Mouse (Mus musculus): ENCODE data around the gene Dst. TPM values are rescaled to one million over a fixed set of nuclear protein-coding genes. Genes with fewer than 3 reads are reported as not detected.

Dst gene
- polyA plus RNA-seq, 1 experiment from 2014 or later = 28.4 TPM

DNA sequence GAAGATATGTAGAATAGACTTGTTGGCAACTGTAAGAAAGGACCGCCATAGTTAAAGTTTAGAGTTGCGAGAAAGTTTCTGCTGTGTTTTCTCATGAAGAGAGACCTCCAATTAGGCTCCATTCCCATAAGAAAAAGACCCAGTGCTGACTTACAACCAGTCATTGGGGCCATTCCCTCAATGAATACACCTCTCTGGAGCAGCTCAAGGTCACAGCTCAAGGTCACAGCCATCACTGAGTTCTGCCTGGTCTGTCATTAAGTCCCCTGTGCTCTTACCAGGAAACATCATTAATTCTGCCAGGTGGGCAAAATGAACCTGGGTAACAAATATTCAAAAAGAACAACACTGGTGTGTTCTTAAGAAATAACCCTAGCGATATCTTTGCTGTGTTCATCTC lies 195.2 kb downstream of the Dst start:
- Histone ChIP-seq H3K27me3 (replicated peaks) (no peaks in the 10 kb centered on the region), H3K9ac (no peak overlapping the region), H3K27ac (ENCODE audit: poor library complexity, severe bottlenecking) (peak overlapping the region; percentile 78), H3K4me3 (no peak overlapping the region), H3K9me3 (replicated peaks) (peaks cover 6% of the 10 kb centered on the region; the same call in 1 of the 2 replicates), H3K4me2 (peak overlapping the region; percentile 57), H3K4me1 (replicated peaks) (peaks cover 35% of the 10 kb centered on the region), H3K36me3 (no peaks in the 10 kb centered on the region)
- WGBS = 73% methylated on average over 3 of the region's 3 CpGs
- ATAC-seq (ENCODE audit: insufficient number of reproducible peaks, low FRiP score) = no peak

DNA sequence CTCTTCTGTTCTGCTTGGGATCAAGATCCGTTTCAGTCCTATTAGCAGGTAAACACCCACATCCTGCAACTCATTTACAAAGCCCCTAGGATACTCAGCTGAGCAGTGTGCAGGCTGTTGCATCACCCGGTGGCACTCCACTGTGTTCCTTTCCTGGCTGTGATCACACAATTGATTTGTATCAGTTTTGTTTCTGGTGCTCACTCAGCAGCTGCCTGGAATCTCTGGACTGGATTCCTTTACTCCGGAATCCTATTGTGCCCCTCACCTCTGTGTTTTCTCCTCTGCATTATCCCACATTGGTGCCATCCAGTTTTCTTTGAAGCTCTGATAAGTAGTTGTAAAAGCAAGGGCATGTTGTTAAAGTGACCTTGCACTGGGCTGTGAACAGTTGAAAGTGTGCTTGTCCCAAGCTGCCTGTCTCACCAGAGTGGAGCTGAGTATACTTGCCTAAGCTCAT lies 195.7 kb downstream of the Dst start:
- Histone ChIP-seq H3K4me1 (replicated peaks) (peaks cover 41% of the 10 kb centered on the region), H3K9me3 (replicated peaks) (peaks cover 6% of the 10 kb centered on the region; the same call in 1 of the 2 replicates), H3K9ac (peak overlapping the region; percentile 25; the same call in 1 of the 2 replicates), H3K36me3 (no peaks in the 10 kb centered on the region), H3K27ac (ENCODE audit: poor library complexity, severe bottlenecking) (peak overlapping the region; percentile 78), H3K4me2 (peak overlapping the region; percentile 57), H3K27me3 (replicated peaks) (no peaks in the 10 kb centered on the region), H3K4me3 (no peak overlapping the region)
- 2% methylated on average over 3 of the region's 3 CpGs for WGBS
- ATAC-seq (ENCODE audit: insufficient number of reproducible peaks, low FRiP score) = peak; percentile 58; the same call in 1 of the 2 replicates

DNA sequence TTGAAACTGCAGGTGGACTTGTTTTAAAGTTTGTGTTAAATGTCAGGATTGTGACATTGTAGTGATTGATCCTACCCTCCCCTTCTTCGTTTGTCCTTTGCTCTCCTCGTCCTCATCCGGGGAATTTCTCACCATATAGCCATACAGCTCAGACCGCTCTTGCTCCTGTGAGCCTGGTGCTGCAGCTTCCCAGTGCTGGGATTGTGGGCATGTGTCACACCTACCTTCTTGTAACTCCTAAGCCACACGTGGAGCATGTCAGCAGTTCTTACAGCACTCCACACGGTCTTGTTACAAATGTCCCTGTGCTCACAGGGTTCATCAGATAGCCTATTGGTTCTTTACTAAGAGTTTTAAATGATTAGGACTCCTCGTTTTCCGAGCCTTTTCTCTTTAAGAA lies 196.8 kb downstream of the Dst start:
- Histone ChIP-seq H3K4me3 (no peak overlapping the region), H3K4me1 (replicated peaks) (peaks cover 49% of the 10 kb centered on the region), H3K36me3 (no peaks in the 10 kb centered on the region), H3K9ac (no peak overlapping the region), H3K27ac (ENCODE audit: poor library complexity, severe bottlenecking) (peak overlapping the region; percentile 68), H3K9me3 (replicated peaks) (peaks cover 6% of the 10 kb centered on the region; the same call in 1 of the 2 replicates), H3K27me3 (replicated peaks) (no peaks in the 10 kb centered on the region), H3K4me2 (peak overlapping the region; percentile 22)
- ATAC-seq (ENCODE audit: insufficient number of reproducible peaks, low FRiP score) = peak; percentile 56; the same call in 1 of the 2 replicates
- 16% methylated on average over 8 of the region's 8 CpGs for WGBS

DNA sequence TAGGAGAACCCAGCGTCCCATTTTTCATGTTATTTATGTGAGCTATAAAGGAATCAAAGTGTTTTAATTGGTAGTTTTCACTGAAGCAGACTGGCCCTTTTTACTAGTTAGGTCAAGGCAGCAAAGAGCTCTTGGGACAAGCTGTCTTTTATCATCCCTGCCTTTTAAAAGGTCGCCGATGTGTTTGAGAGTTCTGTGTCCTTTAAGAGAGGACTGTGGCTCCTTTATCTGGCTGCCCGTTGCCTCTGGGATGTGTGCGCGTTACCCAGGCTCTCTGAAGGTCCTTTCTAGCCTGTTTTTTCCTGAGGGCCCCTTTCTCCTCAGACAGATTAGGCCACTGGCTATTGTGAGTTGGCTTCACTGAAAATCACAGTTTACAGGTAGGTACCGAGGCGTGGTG lies 198.6 kb downstream of the Dst start:
- Histone ChIP-seq H3K27me3 (replicated peaks) (no peaks in the 10 kb centered on the region), H3K9ac (0 out of 2 replicates have a peak overlapping the region, but pooled peaks have one; percentile 27), H3K27ac (ENCODE audit: poor library complexity, severe bottlenecking) (peak overlapping the region; percentile 82), H3K4me3 (no peak overlapping the region), H3K4me1 (replicated peaks) (peaks cover 60% of the 10 kb centered on the region), H3K9me3 (replicated peaks) (peaks cover 6% of the 10 kb centered on the region; the same call in 1 of the 2 replicates), H3K36me3 (no peaks in the 10 kb centered on the region), H3K4me2 (peak overlapping the region; percentile 51)
- 12% methylated on average over 8 of the region's 8 CpGs for WGBS
- ATAC-seq (ENCODE audit: insufficient number of reproducible peaks, low FRiP score) = no peak

- Histone ChIP-seq H3K27ac (ENCODE audit: poor library complexity, severe bottlenecking) (peak overlapping the region; percentile 82), H3K4me1 (replicated peaks) (peaks cover 60% of the 10 kb centered on the region), H3K9me3 (replicated peaks) (peaks cover 6% of the 10 kb centered on the region; the same call in 1 of the 2 replicates), H3K36me3 (no peaks in the 10 kb centered on the region), H3K4me2 (peak overlapping the region; percentile 51), H3K4me3 (no peak overlapping the region), H3K9ac (peak overlapping the region; percentile 27; the same call in 1 of the 2 replicates), H3K27me3 (replicated peaks) (no peaks in the 10 kb centered on the region)
- WGBS = 29% methylated on average over 8 of the region's 8 CpGs
- no peak for ATAC-seq (ENCODE audit: insufficient number of reproducible peaks, low FRiP score)
These were observed 199.1 kb downstream of the Dst start for GRCm38 (mm10) chr1:34107076-34107475.

DNA sequence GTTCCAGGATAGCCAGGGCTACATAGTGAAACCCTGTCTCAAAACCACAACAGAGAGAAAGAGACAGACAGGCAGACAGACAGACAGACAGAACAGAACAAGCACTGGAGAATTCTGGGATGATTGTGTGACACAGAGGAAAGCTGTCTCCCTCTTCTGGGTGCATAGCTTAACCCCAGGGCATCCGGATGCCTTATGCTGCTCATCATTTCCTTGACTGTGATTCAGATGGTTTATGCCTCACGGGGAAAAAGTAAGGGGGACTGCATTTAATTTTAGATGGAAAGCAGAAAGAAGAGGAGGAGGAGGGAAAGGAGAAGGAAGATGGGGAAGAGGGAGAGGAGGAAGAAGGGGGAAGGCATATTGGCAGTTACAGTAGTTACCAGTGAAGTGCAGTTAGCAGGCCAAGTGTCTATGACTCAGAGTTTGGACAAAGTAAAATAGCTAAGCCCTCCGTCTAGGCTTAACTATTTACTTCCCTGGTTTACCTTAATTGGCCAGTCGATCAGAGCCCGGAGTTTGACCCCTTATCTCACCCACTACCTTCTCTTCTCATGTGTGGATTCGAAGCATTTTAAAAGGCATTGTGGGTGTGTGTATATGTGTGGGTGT lies 201.7 kb downstream of the Dst start:
- peaks cover 48% of the 10 kb centered on the region for H3K4me1 ChIP-seq (replicated peaks)
- no peaks in the 10 kb centered on the region for H3K9me3 ChIP-seq (replicated peaks)
- H3K27me3 ChIP-seq (replicated peaks) = no peaks in the 10 kb centered on the region
- H3K4me3 ChIP-seq = no peak overlapping the region
- peak overlapping the region; percentile 51 for H3K27ac ChIP-seq (ENCODE audit: poor library complexity, severe bottlenecking)
- ATAC-seq (ENCODE audit: insufficient number of reproducible peaks, low FRiP score) = no peak
- H3K4me2 ChIP-seq = no peak overlapping the region
- H3K36me3 ChIP-seq = peaks cover 3% of the 10 kb centered on the region; the same call in 1 of the 2 replicates
- no peak overlapping the region for H3K9ac ChIP-seq
- 49% methylated on average over 6 of the region's 6 CpGs for WGBS

- WGBS = 42% methylated on average over 2 of the region's 2 CpGs
- peak; percentile 25; the same call in 1 of the 2 replicates for ATAC-seq (ENCODE audit: insufficient number of reproducible peaks, low FRiP score)
- Histone ChIP-seq H3K9ac (no peak overlapping the region), H3K27me3 (replicated peaks) (no peaks in the 10 kb centered on the region), H3K36me3 (peaks cover 3% of the 10 kb centered on the region; the same call in 1 of the 2 replicates), H3K27ac (ENCODE audit: poor library complexity, severe bottlenecking) (no peak overlapping the region), H3K4me1 (replicated peaks) (peaks cover 46% of the 10 kb centered on the region), H3K4me2 (no peak overlapping the region), H3K4me3 (no peak overlapping the region), H3K9me3 (replicated peaks) (no peaks in the 10 kb centered on the region)
These were observed 202.8 kb downstream of the Dst start for GRCm38 (mm10) chr1:34110862-34111261.

GRCm38 (mm10) chr1:34111954-34112353 lies 203.9 kb downstream of the Dst start:
- H3K4me1 ChIP-seq (replicated peaks) = peaks cover 46% of the 10 kb centered on the region
- WGBS = 88% methylated on average over 2 of the region's 2 CpGs

DNA sequence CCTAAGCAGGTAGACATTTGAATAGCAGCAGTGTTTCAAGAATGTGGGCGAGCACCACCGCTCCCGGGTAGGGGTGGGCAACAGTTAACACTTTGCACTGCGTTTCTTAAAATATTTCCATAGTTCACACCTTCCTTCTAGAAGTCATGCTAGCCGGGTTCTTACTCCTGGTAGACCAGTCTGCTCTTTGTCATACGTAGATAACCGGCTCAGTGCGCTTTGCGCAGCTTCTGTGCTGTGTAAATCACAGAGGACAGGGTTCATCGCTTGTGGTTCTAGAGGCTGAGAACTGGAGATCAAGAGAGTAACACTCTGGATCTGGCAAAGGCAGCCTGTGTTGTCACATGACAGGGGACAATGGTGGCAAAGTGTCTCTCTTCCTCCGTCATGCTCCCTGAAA lies 208.4 kb downstream of the Dst start:
- peak overlapping the region; percentile 46 for H3K27ac ChIP-seq (ENCODE audit: poor library complexity, severe bottlenecking)
- no peak for ATAC-seq (ENCODE audit: insufficient number of reproducible peaks, low FRiP score)
- H3K4me1 ChIP-seq (replicated peaks) = peaks cover 44% of the 10 kb centered on the region
- H3K27me3 ChIP-seq (replicated peaks) = no peaks in the 10 kb centered on the region
- H3K4me3 ChIP-seq = no peak overlapping the region
- H3K36me3 ChIP-seq = peaks cover 3% of the 10 kb centered on the region; the same call in 1 of the 2 replicates
- H3K4me2 ChIP-seq = peak overlapping the region; percentile 35
- 29% methylated on average over 11 of the region's 11 CpGs for WGBS
- peak overlapping the region; percentile 29; the same call in 1 of the 2 replicates for H3K9ac ChIP-seq
- no peaks in the 10 kb centered on the region for H3K9me3 ChIP-seq (replicated peaks)

More at GRCm38 (mm10) chr1:34111954-34112353, 203.9 kb downstream of the Dst start:
- Histone ChIP-seq H3K4me3 (no peak overlapping the region), H3K27me3 (replicated peaks) (no peaks in the 10 kb centered on the region), H3K27ac (ENCODE audit: poor library complexity, severe bottlenecking) (no peak overlapping the region), H3K4me2 (no peak overlapping the region), H3K9me3 (replicated peaks) (no peaks in the 10 kb centered on the region), H3K9ac (no peak overlapping the region), H3K36me3 (peaks cover 3% of the 10 kb centered on the region; the same call in 1 of the 2 replicates)
- no peak for ATAC-seq (ENCODE audit: insufficient number of reproducible peaks, low FRiP score)

DNA sequence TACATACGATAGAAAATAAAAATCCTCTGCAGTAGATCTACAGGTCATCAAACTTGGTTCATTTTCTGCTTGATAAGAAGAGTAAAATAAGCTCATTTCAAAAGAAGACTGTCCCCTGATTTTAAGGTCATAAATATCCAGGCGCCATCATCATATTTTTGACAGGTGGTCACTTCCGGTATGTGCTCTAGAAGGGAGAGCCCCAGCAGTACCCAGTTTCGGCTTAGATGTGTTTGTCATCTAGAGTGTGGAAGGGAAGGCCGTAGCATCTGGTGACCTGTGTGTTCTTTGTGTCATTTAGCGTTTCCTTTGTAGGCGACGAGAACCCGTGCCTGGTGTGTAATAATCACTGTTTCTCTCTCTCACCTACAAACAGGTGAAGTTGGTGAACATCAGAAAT lies 209.0 kb downstream of the Dst start:
- H3K4me2 ChIP-seq = no peak overlapping the region
- no peak overlapping the region for H3K4me3 ChIP-seq
- WGBS = 80% methylated on average over 9 of the region's 9 CpGs
- peaks cover 3% of the 10 kb centered on the region; the same call in 1 of the 2 replicates for H3K36me3 ChIP-seq
- no peak overlapping the region for H3K9ac ChIP-seq
- H3K9me3 ChIP-seq (replicated peaks) = no peaks in the 10 kb centered on the region
- no peaks in the 10 kb centered on the region for H3K27me3 ChIP-seq (replicated peaks)
- peaks cover 50% of the 10 kb centered on the region for H3K4me1 ChIP-seq (replicated peaks)
- ATAC-seq (ENCODE audit: insufficient number of reproducible peaks, low FRiP score) = no peak
- H3K27ac ChIP-seq (ENCODE audit: poor library complexity, severe bottlenecking) = no peak overlapping the region

DNA sequence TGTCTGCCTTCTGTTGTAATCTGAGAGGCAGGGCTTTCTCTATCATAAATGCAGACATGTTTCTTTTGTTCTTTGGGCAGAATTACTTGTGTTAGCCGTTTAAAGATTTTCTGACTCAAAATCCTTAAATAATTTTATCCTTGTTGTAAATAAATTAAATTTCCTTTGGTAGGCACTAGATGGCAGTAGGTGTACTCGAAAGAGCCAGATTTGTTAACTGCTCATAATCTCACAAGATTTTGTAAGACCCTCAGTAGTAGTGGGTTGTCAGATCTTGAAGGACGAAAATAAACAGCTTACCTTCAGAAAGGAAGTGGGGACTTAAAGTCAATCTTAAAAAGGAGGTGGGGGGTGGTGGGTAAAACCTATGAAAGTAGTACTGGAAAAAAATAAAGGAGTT lies 209.7 kb downstream of the Dst start:
- Histone ChIP-seq H3K27ac (ENCODE audit: poor library complexity, severe bottlenecking) (no peak overlapping the region), H3K4me3 (no peak overlapping the region), H3K9ac (no peak overlapping the region), H3K27me3 (replicated peaks) (no peaks in the 10 kb centered on the region), H3K9me3 (replicated peaks) (no peaks in the 10 kb centered on the region), H3K4me2 (no peak overlapping the region), H3K36me3 (peaks cover 3% of the 10 kb centered on the region; the same call in 1 of the 2 replicates), H3K4me1 (replicated peaks) (peaks cover 54% of the 10 kb centered on the region)
- no peak for ATAC-seq (ENCODE audit: insufficient number of reproducible peaks, low FRiP score)
- 32% methylated on average over 3 of the region's 3 CpGs for WGBS
